Mouse (Mus musculus): ENCODE results near the gene Wfdc5.
A peak's percentile ranks its signal among the peaks of the same experiment; 100 is the strongest.
"Not testable (repeated sequence)": the region's sequence is repeated elsewhere in the genome, so short reads cannot be mapped to it uniquely, and the experiment has no call there.

The Wfdc5 gene

GRCm38 (mm10) chr2:164182692-164183255 is at the start of gene Wfdc5:
TSS of gene Wfdc5 (minus strand) at chr2:164182742.
- no peak for DNase-seq

DNA sequence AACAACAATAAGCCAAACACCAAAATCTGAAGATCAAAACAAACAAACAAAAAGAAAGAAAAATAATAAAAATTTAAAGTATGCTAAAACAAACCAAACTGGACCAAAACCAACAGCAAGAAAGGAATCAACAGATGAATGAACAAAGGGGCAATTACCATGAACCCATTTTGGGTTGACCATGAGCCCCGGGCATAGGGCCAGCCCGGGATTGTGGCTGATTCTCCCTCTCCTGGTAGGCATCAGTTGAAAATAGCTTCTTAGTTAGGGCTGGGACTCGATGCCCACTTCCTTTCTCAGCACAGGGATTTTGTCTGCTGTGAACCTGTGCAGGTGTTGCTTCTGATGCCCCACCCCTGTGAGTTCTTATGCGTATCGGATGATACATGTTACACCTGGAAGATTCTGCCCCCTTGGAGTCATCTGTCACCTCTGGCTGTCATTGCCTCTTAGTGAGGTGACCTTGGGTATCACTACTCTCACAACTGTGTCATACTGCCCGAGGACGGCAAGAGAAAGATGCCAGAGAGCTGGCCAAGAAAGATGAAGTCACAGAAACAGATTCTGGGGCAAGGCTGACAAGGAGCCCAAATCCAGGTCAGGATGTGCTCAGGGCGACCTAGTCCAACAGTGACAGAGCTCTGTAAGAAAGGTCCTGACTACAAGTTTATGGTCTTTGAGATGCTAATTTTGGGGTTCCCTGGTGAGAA is 46.0 kb upstream of the Wfdc5 start:
- DNase-seq = no peak

DNA sequence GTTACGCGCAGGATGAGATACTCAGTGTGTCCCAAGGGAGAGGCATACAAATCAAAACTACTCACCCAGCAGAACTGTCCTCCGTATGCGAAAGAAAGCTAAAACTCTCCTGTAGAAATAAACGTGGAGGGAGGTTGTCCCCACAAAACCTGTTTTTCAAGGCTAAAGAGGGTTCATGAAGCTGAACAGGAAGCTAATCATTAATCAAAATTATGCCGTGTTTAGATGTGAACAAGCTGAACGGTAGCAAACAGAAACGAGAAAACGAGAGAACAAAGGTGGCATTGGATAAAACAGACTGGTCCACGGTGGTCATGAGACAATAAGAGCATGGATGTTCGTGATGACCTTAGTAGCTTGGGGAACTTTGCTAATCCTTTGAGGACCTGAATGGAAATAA is 39.0 kb upstream of the Wfdc5 start, which contains the start of gene Wfdc15b:
Wfdc15b (minus strand) TSS at position 139 of the 400 bp plus-strand sequence.
- DNase-seq = no peak

GRCm38 (mm10) chr2:164219295-164219694 is 36.8 kb upstream of the Wfdc5 start:
- DNase-seq = no peak

GRCm38 (mm10) chr2:164212711-164213110 is 30.2 kb upstream of the Wfdc5 start:
- no peak for DNase-seq

DNA sequence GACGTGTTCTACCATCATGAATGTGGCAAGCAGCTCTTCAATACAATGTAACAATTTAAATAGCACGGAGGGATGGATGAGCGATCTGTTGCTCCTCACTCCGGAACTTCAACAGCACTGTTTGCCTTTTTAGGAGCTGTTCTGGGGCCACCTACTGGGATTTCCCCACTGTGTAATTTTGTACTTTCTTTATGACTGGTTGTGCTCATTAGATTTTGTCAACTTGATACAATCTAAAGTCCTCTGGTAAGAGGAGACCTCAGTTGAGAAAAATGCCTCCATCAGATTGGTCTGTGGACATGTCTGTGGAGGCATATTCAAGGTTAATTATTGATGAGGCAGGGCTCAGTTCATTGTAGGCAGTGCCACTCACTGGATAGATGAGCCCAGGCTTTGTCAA is 28.4 kb upstream of the Wfdc5 start:
- no peak for DNase-seq

DNA sequence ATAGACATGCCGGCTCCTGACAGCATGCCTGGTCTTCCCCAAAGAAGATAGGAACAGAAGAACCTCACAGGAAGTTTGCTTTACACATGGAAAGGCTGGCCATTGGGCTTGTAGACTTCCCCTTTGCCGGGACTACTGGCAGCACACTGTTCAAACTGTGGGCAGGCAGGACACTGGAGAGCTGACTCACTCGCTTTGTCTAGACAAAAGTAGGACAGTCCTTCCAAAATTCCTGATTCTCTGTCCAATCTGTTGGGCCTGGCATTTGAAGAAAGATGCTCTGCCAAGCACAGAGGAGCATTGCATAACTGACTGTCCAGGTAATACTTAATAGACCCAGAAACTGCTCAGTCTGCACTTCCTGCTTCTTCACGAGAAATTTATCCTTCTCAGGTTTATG is 24.1 kb upstream of the Wfdc5 start:
- DNase-seq = no peak

DNA sequence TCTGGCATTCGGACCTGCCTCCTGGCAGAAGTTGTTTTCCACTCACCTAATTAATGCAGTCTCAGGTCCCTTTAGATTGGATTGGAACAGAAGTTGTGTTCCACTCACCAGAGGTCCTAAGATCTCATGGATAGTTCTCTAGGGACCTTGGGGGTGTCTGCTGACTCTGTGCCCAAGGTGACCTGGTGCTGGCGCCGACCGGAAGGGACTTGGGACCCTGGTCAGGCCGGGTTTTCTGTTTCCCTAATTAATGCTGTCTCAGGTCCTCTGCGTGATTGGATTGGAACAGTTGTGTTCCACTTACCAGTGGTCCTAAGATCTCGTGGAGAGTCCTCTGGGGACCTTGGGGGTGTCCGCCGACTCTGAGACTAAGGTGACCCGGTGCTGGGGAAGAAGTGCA is 23.5 kb upstream of the Wfdc5 start:
- DNase-seq = not testable (repeated sequence)

DNA sequence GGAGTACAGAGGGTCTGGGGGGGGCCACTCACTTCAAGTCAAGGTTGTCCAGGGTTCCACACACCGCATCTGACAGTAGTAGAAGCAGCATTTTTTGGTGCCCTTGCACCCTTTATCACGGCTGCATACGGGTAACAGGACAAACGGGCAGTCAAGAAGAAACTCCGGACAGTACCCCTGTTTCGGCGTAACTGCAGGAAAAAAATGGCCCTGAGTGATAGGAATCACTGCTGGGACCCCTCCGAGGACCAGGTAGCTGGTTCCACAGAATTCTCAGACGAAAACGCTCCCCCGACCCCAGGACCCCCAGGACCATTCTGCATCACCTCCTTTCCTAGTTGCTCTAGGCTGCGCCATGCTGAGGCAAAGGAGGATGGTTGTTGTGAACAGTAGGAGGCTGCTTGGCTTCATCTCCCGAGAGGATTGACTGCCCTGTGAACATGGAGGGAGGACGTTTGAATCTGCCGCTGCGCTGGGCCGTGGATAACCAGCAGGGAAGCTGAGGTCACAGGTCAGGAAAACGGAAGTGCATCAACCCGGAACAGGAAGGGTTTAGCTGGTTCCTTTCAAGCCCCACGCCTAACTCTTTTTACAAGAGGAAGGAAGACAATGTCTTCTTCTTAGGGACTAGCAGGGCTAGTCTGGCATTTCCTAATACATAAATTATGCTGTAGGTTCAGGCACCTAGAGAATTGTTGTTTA is 17.2 kb upstream of the Wfdc5 start, which contains the start of gene Wfdc15a:
Wfdc15a (minus strand) TSS at position 505 of the 702 bp plus-strand sequence.
- DNase-seq = no peak

DNA sequence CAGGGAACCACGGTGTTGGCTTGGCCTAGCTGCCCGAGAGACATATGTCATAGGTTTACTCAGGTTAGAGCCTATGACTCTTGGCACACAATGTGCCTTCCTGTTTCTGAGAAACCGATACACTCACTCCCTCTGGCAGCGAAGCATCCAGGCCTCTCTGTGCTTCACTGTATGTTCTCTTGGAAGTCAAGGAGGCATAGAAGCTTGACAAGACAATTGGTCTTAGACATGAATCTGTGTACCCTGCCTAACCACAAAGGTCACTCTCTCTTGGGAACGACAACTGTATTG is 14.1 kb upstream of the Wfdc5 start:
- no peak for DNase-seq

DNA sequence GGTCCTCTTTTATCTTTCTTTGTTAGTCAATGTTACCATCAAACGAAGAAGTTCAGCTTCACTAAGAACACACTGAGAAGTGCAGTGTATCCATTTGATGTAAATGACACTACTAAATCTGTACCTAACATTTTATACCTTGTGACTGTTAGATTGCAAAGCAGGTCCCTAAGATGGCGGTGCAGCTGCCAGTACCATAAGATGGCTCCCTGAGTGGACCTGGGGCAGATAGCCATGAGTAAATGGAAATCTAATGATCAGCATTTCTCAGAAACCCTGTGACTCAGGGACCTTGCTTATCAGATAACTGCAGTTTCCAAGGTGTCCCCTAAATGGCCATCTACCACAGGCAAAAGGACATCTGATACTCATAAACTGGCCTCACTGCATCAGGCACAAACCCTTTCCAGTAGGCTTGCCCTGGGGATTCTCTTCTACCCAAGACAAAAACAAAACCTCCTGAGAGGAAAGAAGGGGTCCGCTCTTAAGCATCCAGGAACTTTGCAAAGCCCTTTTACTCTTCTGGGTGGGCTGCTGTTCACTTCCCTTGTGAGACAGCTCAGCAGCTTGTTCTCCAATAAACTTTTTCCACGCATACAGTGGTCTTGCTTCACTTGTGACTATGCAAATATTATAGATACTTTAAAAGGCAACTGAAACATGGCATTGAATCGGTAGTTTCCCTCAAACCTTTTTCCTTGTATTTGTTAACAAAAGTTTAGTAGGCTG is 13.6 kb upstream of the Wfdc5 start:
- no peak for DNase-seq

GRCm38 (mm10) chr2:164194959-164195630 is 12.6 kb upstream of the Wfdc5 start:
- DNase-seq = no peak

DNA sequence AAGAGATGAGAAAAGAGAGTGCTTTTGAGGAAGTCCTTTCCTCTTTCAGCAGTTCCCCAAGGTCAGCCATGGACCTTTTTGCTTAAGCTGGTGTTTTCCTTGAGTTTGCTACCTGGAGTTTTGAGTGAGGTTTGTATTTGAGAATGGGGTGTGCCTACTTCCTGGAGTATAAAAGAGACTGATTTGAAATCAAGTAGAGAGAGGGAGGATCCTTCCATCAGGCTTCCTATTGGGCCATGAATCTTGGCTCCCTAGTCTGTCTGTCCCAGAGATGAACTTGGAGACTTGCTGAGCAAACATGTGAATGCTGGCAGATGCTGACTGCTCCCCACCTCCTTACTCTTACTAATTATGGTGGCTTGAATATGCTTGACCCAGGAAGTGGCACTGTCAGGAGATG is 9.7 kb upstream of the Wfdc5 start:
- no peak for DNase-seq

- DNase-seq = no peak
These were observed 8.0 kb upstream of the Wfdc5 start, which contains the start of gene Wfdc12 for GRCm38 (mm10) chr2:164190576-164190975. TSS of gene Wfdc12 (minus strand) at chr2:164190608.

DNA sequence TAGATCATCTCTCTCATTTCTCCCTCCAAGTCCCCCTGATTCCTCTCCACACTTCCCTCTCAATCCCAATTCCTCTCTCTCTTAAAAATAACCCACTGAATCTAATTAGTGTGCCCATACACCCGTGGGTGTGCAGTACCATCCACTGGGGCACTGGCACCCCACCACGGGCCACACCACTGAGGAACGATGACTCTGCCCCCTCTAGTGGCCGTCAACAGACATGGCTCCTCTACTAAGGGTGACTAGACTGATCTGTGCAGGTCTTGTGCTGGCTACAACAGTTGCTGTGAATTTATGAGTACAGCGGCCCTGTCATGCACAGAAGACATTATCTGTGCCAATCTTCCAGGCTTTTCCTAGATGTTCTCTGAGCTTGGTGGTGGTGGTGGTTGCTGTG is 6.2 kb upstream of the Wfdc5 start:
- no peak for DNase-seq

GRCm38 (mm10) chr2:164184145-164184719 is 1.7 kb upstream of the Wfdc5 start:
- DNase-seq = no peak

DNA sequence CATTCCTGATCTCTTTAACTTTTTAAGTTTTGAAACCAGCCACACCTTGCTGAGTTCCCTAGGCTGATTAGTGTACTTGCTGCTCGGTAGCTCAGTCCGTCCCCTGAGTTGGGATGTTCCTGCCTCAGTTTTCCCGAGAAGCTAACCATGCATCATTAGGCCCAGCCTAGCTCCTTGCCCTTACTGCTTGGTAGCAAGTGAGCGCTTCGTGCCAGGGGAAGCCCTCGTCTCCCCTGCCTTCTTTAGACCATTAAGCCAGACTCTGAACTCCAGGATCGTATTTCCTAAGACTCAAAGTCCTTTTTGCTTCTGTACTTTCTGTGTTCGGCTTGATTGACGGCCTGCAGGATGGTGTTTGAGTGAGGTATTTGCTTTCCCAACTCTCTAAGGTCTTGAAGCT is 798 bp upstream of the Wfdc5 start:
- no peak for DNase-seq

DNA sequence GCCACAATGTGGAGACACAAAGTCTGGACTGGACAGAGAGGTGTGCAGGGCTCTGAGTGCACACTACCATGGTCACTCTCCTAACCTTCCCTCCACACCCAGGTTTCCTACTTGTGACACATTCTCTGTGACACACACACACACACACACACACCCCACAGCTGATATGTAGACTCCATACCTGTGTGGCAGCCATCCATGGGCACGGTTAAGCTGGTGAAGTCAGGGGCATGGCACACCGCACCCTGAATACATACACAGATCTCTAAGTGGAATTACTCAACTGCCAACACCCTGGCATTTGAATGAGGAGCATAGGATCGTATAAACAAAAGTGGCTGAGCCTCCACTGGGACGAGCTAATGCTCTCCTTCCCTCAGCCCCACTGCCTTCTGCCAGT is 1.8 kb downstream of the Wfdc5 start:
- no peak for DNase-seq

GRCm38 (mm10) chr2:164180124-164180523 is 2.4 kb downstream of the Wfdc5 start:
- DNase-seq = no peak

DNA sequence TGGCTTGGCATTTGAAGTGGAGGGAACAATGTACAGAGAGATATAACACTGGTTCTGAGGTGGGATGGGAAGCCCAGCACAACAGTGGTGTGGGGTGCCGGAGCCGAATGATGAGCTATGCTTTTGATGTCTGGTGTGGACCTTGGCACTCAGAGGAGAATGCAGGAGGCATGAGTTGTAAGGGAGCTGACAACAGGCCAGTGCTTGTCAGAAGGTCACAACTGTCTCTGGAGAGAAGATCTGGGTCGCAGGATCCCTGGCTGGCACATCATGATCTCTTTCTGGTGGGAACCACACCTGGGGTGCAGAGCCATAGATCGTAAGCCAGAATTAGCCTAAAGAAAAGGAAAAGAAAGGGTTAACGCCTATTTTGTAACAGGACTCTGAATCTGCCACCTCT is 4.7 kb downstream of the Wfdc5 start:
- no peak for DNase-seq

- DNase-seq = no peak
These were observed 6.7 kb downstream of the Wfdc5 start for GRCm38 (mm10) chr2:164175850-164176249.

DNA sequence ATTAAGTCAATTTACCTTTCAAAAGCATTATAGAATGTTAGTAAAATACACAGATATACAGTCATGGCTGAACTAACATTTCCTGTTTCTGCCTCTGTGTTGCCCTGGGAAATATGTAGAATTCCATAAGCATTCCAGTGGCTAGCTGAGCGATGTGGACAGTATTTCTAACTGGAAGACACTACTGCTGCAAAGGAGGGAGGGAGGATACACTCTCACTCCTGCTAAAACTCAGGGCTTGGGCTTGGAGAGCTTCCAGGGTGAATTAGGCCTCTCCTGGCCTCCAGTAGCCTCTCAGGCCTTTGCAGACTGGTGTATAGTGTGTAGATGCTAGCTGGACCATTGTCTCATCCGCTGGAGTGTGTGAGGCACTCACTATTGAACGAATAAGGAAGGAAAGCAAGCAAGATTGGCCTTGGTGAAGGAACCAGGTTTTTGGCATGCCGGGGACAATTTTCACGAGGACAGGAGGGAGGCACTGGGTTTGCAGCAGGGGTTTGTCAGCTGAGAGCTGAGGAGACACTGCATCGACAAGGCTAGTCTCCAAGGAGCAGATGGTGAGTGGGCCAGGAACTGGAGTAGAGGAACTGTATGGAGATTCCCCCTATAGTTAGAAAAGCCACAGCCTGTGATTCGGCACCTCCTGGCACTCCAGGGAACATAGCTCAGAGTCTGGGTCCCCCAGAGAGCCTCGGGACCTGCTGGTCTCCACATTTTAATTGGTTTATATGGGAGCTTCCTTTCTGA is 7.7 kb downstream of the Wfdc5 start:
- DNase-seq = peak; percentile 79
